Mouse (Mus musculus) hindbrain, postnatal 0 days (tissue): ENCODE data around the gene Tbc1d19. TPM values are rescaled to one million over a fixed set of nuclear protein-coding genes. Genes with fewer than 3 reads are reported as not detected.

Experiments used
- ATAC-seq: fragments of 200-750 bp; cut with Nextera tagmentation; 2 replicates; pipeline ENCODE4 v1.8.0; 2017; ENCODE audit warnings: mild to moderate bottlenecking, moderate TSS enrichment, moderate library complexity
- DNase-seq: peaks from one replicate; pipeline ENCODE4 v3.0.0-alpha.2; 2015; ENCODE audit warnings: low spot score
- H3K27ac ChIP-seq: fragments of 300-500 bp; sonication (generic); 2 replicates; pipeline ENCODE4 v1.5.1; 2014; ENCODE audit warnings: mild to moderate bottlenecking
- H3K27me3 ChIP-seq: fragments of 300-500 bp; sonication (generic); 2 replicates; pipeline ENCODE4 v1.6.1; 2014; ENCODE audit warnings: low read length, mixed read lengths; ENCODE audit not compliant: insufficient read depth
- H3K36me3 ChIP-seq: fragments of 300-500 bp; sonication (generic); 2 replicates; pipeline ENCODE4 v1.6.1; 2014; ENCODE audit warnings: low read length, mixed read lengths; ENCODE audit not compliant: insufficient read depth
- H3K4me1 ChIP-seq: fragments of 300-500 bp; sonication (generic); 2 replicates; pipeline ENCODE4 v1.6.1; 2014; ENCODE audit warnings: antibody characterized with exemption, low read length, mixed read lengths; ENCODE audit not compliant: insufficient read depth
- H3K4me2 ChIP-seq: fragments of 300-500 bp; sonication (generic); 2 replicates; pipeline ENCODE4 v1.6.1; 2014; ENCODE audit warnings: low read depth, mild to moderate bottlenecking, low read length, moderate library complexity, mixed read lengths
- H3K4me3 ChIP-seq: fragments of 300-500 bp; sonication (generic); 2 replicates; pipeline ENCODE4 v1.5.1; 2014; ENCODE audit warnings: low read length
- H3K9ac ChIP-seq: fragments of 300-500 bp; sonication (generic); replicated peaks from 2 replicates; pipeline ENCODE4 v1.6.1; 2014; ENCODE audit warnings: mild to moderate bottlenecking, low read length, moderate library complexity, mixed read lengths
- H3K9me3 ChIP-seq: fragments of 300-500 bp; sonication (generic); 2 replicates; pipeline ENCODE4 v1.6.1; 2016; ENCODE audit warnings: low read length, mixed read lengths
- CTCF ChIP-seq: IDR thresholded peaks from 2 replicates; pipeline ENCODE4 v1.5.1; 2016; ENCODE audit warnings: antibody characterized with exemption, control low read depth, low read depth
- WGBS: fragments of 180-500 bp; shearing (Covaris S2); extraction: QIAGEN DNeasy Blood & Tissue Kit; methylation state at CpG from one replicate; pipeline ENCODE4 v1.1.7; 2014; 5-methylcytosine and 5-hydroxymethylcytosine counted together
- polyA plus RNA-seq: library from polyadenylated mRNA; unstranded; fragments of >200 nt; fragmentation: Nextera tagmentation; extraction: Ambion mirVana; gene quantifications from 2 replicates; pipeline ENCODE4 v1.2.1, GENCODE M21; 2015
- total RNA-seq: library from RNA; depleted of rRNA; stranded (reverse); fragments of >200 nt; gene quantifications from 2 replicates; pipeline ENCODE4 v1.2.3, GENCODE M21; 2014; rRNA removed

Gene Tbc1d19
- 39.7 and 45.6 TPM in 2 replicates for total RNA-seq
- 45.4 and 52.4 TPM in 2 replicates for polyA plus RNA-seq

DNA sequence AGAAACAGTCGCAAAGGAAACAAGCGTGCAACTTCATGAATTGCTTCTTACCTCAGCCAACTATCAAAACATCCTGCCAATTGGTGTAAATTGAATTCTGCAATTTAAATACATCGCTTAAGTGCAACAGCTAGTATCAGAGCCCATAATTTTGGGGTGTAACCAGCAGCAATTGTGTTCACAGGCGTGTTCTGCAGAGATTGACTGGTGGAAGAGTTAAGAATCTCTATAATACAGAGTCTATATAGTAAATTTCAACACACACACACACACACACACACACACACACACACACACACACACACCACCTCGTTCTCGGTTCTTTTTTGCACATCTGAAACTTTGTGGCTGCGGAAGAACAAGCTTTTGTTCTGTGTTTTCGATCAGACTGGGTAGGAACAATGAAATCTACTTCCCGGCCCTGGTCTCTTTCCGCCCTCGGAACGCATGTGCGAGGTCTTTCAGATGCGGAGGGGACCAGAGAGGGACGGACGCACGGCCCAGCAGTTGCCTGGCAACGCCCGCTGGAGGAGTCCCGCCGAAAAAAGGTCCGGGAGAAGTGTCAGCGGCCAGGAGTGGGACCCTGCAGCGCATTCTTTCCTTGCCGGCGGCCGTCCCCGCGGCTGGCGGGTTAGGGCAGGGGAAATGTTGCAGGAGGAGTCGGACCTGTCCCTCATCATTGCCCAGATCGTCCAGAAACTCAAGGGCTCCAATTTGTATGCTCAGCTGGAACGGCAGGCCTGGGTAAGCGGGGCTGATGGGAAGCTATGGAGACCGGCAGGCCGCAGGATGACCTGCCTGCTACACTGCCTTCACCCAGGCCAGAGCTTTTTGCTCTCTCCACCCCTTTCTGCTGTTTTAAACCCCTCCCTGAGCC, at the start of gene Tbc1d19:
Tbc1d19 (plus strand) TSS at position 492 of the 877 bp plus-strand sequence.
- ATAC-seq (peak; percentile 99), DNase-seq (peak; percentile 95)
- H3K36me3 ChIP-seq, result no peaks in the 10 kb centered on the region
- TF ChIP-seq CTCF, result no peak
- H3K4me2 ChIP-seq, result peak within 1 kb of the TSS; percentile 83
- H3K4me3 ChIP-seq, result peak within 1 kb of the TSS; percentile 93
- H3K27me3 ChIP-seq, result no peaks in the 10 kb centered on the region
- H3K9me3 ChIP-seq, result no peaks in the 10 kb centered on the region
- WGBS, result 5% methylated on average over 36 of the region's 36 CpGs
- peak within 1 kb of the TSS; percentile 71 for H3K27ac ChIP-seq
- peaks cover 7% of the 10 kb centered on the region; the same call in 1 of the 2 replicates for H3K4me1 ChIP-seq
- peak within 1 kb of the TSS; percentile 71 for H3K9ac ChIP-seq

DNA sequence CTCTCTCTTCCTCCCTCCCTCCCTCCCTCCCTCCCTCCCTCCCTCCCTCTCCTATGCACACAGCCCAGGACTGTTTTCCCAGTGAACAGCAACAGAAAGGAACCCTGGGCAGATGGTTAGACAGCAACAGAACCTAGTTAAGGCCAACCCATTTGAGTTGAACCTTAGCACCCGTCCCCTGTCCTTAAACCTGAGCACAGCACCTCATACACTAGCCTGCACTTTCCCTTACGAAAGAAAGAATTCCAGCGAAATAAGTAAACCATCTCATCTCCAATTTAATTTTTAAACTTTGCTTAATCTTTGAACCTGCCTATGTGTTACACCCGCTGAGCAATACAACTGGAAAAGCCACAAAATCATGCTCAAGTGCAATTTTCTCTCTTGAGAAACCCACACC, 49.5 kb upstream of the Tbc1d19 start:
- Histone ChIP-seq H3K4me2 (no peak overlapping the region), H3K4me3 (no peak overlapping the region), H3K27me3 (no peaks in the 10 kb centered on the region), H3K36me3 (no peaks in the 10 kb centered on the region), H3K9ac (no peak overlapping the region), H3K9me3 (no peaks in the 10 kb centered on the region), H3K4me1 (no peaks in the 10 kb centered on the region), H3K27ac (no peak overlapping the region)
- ATAC-seq (no peak), DNase-seq (no peak)
- WGBS, result 86% methylated on average over 4 of the region's 4 CpGs
- TF ChIP-seq CTCF, result no peak

DNA sequence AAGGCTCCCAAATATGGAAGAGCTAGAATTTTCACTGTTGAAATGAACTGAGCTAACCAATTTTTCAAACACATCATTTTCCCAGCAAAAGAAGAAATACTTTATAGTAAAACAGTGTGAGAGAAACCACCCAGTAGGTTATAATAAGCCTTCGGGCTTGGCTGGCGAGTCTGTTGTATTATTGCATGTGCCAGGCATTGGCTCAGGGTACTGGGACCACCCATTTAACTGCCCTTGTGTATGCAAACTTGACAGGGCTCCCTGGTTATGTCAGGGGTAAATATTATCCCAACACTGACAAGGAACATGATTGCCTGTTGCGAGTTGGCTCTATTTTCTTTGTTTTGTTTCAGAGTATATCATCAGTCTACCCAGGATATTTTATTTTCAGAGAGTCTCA, 48.5 kb upstream of the Tbc1d19 start:
- no peak overlapping the region for H3K9ac ChIP-seq
- H3K4me3 ChIP-seq, result no peak overlapping the region
- H3K4me1 ChIP-seq, result no peaks in the 10 kb centered on the region
- DNase-seq (no peak), ATAC-seq (no peak)
- H3K27me3 ChIP-seq, result no peaks in the 10 kb centered on the region
- no peak for TF ChIP-seq CTCF
- H3K27ac ChIP-seq, result no peak overlapping the region
- no peaks in the 10 kb centered on the region for H3K9me3 ChIP-seq
- no peak overlapping the region for H3K4me2 ChIP-seq
- H3K36me3 ChIP-seq, result no peaks in the 10 kb centered on the region
- WGBS, result 69% methylated on average over 3 of the region's 3 CpGs

GRCm38 (mm10) chr5:53761346-53761745, 48.1 kb upstream of the Tbc1d19 start:
- no peaks in the 10 kb centered on the region for H3K36me3 ChIP-seq
- H3K9ac ChIP-seq, result no peak overlapping the region
- H3K27me3 ChIP-seq, result no peaks in the 10 kb centered on the region
- no peak overlapping the region for H3K27ac ChIP-seq
- H3K4me1 ChIP-seq, result no peaks in the 10 kb centered on the region
- TF ChIP-seq CTCF, result no peak
- ATAC-seq (no peak), DNase-seq (no peak)
- no peaks in the 10 kb centered on the region for H3K9me3 ChIP-seq
- 86% methylated on average over 3 of the region's 3 CpGs for WGBS
- H3K4me3 ChIP-seq, result no peak overlapping the region
- H3K4me2 ChIP-seq, result no peak overlapping the region

GRCm38 (mm10) chr5:53784818-53785520, 24.4 kb upstream of the Tbc1d19 start:
- Histone ChIP-seq H3K36me3 (no peaks in the 10 kb centered on the region), H3K9ac (no peak overlapping the region), H3K4me2 (no peak overlapping the region), H3K9me3 (no peaks in the 10 kb centered on the region), H3K27ac (no peak overlapping the region), H3K27me3 (no peaks in the 10 kb centered on the region), H3K4me3 (no peak overlapping the region), H3K4me1 (no peaks in the 10 kb centered on the region)
- DNase-seq, result no peak
- no peak for TF ChIP-seq CTCF
- ATAC-seq, result no peak
- 57% methylated on average over 12 of the region's 12 CpGs for WGBS

GRCm38 (mm10) chr5:53801379-53801778, 8.0 kb upstream of the Tbc1d19 start:
- Histone ChIP-seq H3K4me1 (no peaks in the 10 kb centered on the region), H3K9me3 (peaks cover 3% of the 10 kb centered on the region; the same call in 1 of the 2 replicates), H3K4me2 (no peak overlapping the region), H3K36me3 (no peaks in the 10 kb centered on the region), H3K27ac (no peak overlapping the region), H3K4me3 (no peak overlapping the region), H3K9ac (no peak overlapping the region), H3K27me3 (no peaks in the 10 kb centered on the region)
- DNase-seq (no peak), ATAC-seq (no peak)
- TF ChIP-seq CTCF, result no peak
- WGBS, result 75% methylated on average over 2 of the region's 2 CpGs
